Mouse (Mus musculus) intestine, embryonic 14.5 days (tissue): ENCODE measurements at regions not wholly inside any gene's neighbourhood (a gene's known extent, or its start where the extent isn't known, plus 50 kb on each side); places are given as distances from the start of the nearest gene placed in this dataset.

Experiments
- ATAC-seq: fragments of 200-750 bp; cut with Nextera tagmentation; replicated peaks from 2 replicates; pipeline ENCODE4 v1.8.0; 2017; ENCODE audit warnings: low read depth, moderate number of reproducible peaks, moderate TSS enrichment, moderate library complexity; ENCODE audit not compliant: low FRiP score, low TSS enrichment
- DNase-seq: peaks from one replicate; pipeline ENCODE4 v3.0.0-alpha.2; 2018; ENCODE audit warnings: low spot score
- H3K27ac ChIP-seq: fragments of 300-500 bp; sonication (generic); 2 replicates; pipeline ENCODE4 v1.5.1; 2014; ENCODE audit warnings: low read depth, mild to moderate bottlenecking, control low read depth
- H3K27me3 ChIP-seq: fragments of 300-500 bp; sonication (generic); replicated peaks from 2 replicates; pipeline ENCODE4 v1.6.1; 2014; ENCODE audit warnings: low read length, control low read depth; ENCODE audit not compliant: control insufficient read depth, insufficient read depth
- H3K36me3 ChIP-seq: fragments of 300-500 bp; sonication (generic); 2 replicates; pipeline ENCODE4 v1.6.1; 2014; ENCODE audit warnings: low read length, control low read depth; ENCODE audit not compliant: control insufficient read depth, insufficient read depth
- H3K4me1 ChIP-seq: fragments of 300-500 bp; sonication (generic); replicated peaks from 2 replicates; pipeline ENCODE4 v1.6.1; 2014; ENCODE audit warnings: low read length, control low read depth, mixed read lengths; ENCODE audit not compliant: control insufficient read depth, insufficient read depth
- H3K4me2 ChIP-seq: fragments of 300-500 bp; sonication (generic); 2 replicates; pipeline ENCODE4 v1.6.1; 2014; ENCODE audit warnings: low read length
- H3K4me3 ChIP-seq: fragments of 300-500 bp; sonication (generic); 2 replicates; pipeline ENCODE4 v1.5.1; 2014; ENCODE audit warnings: low read depth, low read length, control low read depth, mixed read lengths
- H3K9ac ChIP-seq: fragments of 300-500 bp; sonication (generic); 2 replicates; pipeline ENCODE4 v1.6.1; 2014; ENCODE audit warnings: mild to moderate bottlenecking, low read length
- H3K9me3 ChIP-seq: fragments of 300-500 bp; sonication (generic); 2 replicates; pipeline ENCODE4 v1.6.1; 2016; ENCODE audit warnings: low read length, control low read depth; ENCODE audit not compliant: control insufficient read depth
- WGBS: fragments of 180-500 bp; shearing (Covaris S2); extraction: QIAGEN DNeasy Blood & Tissue Kit; methylation state at CpG from one replicate; pipeline ENCODE4 v1.1.7; 2014; 5-methylcytosine and 5-hydroxymethylcytosine counted together

- H3K36me3 ChIP-seq, result no peaks in the 10 kb centered on the region
- ATAC-seq, result no peak
- 82% methylated on average over 4 of the region's 4 CpGs for WGBS
Observed at GRCm38 (mm10) chr13:28856472-28856871, 97.0 kb downstream of the Sox4 start.

GRCm38 (mm10) chr13:28854247-28854646 lies 99.3 kb downstream of the Sox4 start:
- WGBS, result 74% methylated on average over 9 of the region's 9 CpGs
- DNase-seq (no peak), ATAC-seq (no peak)
- H3K27ac ChIP-seq, result no peak overlapping the region
- no peaks in the 10 kb centered on the region for H3K4me1 ChIP-seq
- no peak overlapping the region for H3K4me3 ChIP-seq
- 0 out of 2 replicates have a peak, but pooled peaks cover 5% of the 10 kb centered on the region for H3K9me3 ChIP-seq
- no peak overlapping the region for H3K4me2 ChIP-seq
- H3K36me3 ChIP-seq, result no peaks in the 10 kb centered on the region
- H3K27me3 ChIP-seq, result no peaks in the 10 kb centered on the region
- H3K9ac ChIP-seq, result no peak overlapping the region

More at GRCm38 (mm10) chr13:28856472-28856871, 97.0 kb downstream of the Sox4 start:
- H3K27me3 ChIP-seq, result no peaks in the 10 kb centered on the region
- no peak overlapping the region for H3K9ac ChIP-seq
- H3K4me3 ChIP-seq, result no peak overlapping the region
- no peak for DNase-seq
- no peak overlapping the region for H3K27ac ChIP-seq
- H3K4me2 ChIP-seq, result no peak overlapping the region
- no peaks in the 10 kb centered on the region for H3K4me1 ChIP-seq
- 0 out of 2 replicates have a peak, but pooled peaks cover 5% of the 10 kb centered on the region for H3K9me3 ChIP-seq

DNA sequence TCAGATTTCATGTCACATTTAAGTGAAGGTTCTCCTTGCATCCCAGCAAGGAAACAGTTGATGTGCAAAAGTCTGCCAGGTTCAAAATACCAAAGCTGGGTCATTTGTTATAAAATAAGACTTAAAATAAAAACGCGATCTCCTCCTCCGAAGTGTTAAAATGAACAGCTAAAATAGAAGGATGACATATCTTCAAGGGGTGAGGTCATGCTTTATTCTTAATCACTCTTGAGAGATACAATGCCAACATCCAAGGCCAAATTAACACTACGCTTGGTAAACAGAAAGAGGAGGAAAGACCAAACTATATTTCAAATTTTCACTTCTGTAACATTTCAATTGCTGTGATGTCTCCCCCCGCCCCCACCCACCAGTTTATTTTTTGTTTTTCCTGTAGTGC lies 105.2 kb downstream of the Sox4 start:
- H3K9me3 ChIP-seq, result 0 out of 2 replicates have a peak, but pooled peaks cover 3% of the 10 kb centered on the region
- DNase-seq, result no peak
- H3K4me2 ChIP-seq, result no peak overlapping the region
- no peak overlapping the region for H3K27ac ChIP-seq
- WGBS, result 85% methylated on average over 5 of the region's 5 CpGs
- H3K36me3 ChIP-seq, result no peaks in the 10 kb centered on the region
- no peak overlapping the region for H3K9ac ChIP-seq
- H3K4me3 ChIP-seq, result no peak overlapping the region
- H3K4me1 ChIP-seq, result peaks cover 4% of the 10 kb centered on the region; the same call in 1 of the 2 replicates
- H3K27me3 ChIP-seq, result no peaks in the 10 kb centered on the region
- no peak for ATAC-seq

DNA sequence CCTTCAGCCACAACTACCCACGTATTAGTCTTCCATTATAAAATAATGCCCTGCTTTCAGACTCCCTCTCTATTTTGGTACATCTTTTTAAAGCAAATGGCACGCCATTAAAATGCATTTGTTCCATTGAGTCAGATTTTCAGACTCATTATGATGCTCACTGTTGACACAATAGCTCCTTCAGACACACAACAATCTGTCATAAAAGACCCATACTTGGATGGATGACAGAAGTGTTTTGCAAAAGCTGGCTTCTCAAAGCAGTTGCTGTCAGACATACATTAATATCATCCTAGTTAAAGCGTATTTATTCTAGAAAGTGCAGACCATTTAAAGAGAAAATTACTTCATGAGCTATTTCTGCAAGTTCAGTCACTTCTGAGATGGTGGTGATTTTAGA lies 106.0 kb downstream of the Sox4 start:
- Histone ChIP-seq H3K4me2 (no peak overlapping the region), H3K4me1 (peaks cover 10% of the 10 kb centered on the region; the same call in 1 of the 2 replicates), H3K36me3 (no peaks in the 10 kb centered on the region), H3K9ac (no peak overlapping the region), H3K9me3 (no peaks in the 10 kb centered on the region), H3K27ac (no peak overlapping the region), H3K27me3 (no peaks in the 10 kb centered on the region), H3K4me3 (no peak overlapping the region)
- no peak for ATAC-seq
- 77% methylated on average over 3 of the region's 3 CpGs for WGBS
- DNase-seq, result no peak

GRCm38 (mm10) chr13:28844495-28844894 lies 109.0 kb downstream of the Sox4 start:
- DNase-seq (peak; percentile 40), ATAC-seq (no peak)
- Histone ChIP-seq H3K27me3 (no peaks in the 10 kb centered on the region), H3K36me3 (no peaks in the 10 kb centered on the region), H3K4me2 (no peak overlapping the region), H3K4me3 (no peak overlapping the region), H3K27ac (no peak overlapping the region), H3K4me1 (peaks cover 10% of the 10 kb centered on the region; the same call in 1 of the 2 replicates), H3K9me3 (no peaks in the 10 kb centered on the region), H3K9ac (no peak overlapping the region)
- 88% methylated on average over 3 of the region's 3 CpGs for WGBS

- WGBS, result 66% methylated on average over 3 of the region's 3 CpGs
- ATAC-seq (no peak), DNase-seq (no peak)
- no peak overlapping the region for H3K9ac ChIP-seq
- no peak overlapping the region for H3K4me2 ChIP-seq
- no peak overlapping the region for H3K27ac ChIP-seq
- H3K4me1 ChIP-seq, result peaks cover 7% of the 10 kb centered on the region; the same call in 1 of the 2 replicates
- H3K36me3 ChIP-seq, result no peaks in the 10 kb centered on the region
- H3K27me3 ChIP-seq, result no peaks in the 10 kb centered on the region
- no peak overlapping the region for H3K4me3 ChIP-seq
- no peaks in the 10 kb centered on the region for H3K9me3 ChIP-seq
Observed at GRCm38 (mm10) chr13:28842811-28843210, 110.7 kb downstream of the Sox4 start.

DNA sequence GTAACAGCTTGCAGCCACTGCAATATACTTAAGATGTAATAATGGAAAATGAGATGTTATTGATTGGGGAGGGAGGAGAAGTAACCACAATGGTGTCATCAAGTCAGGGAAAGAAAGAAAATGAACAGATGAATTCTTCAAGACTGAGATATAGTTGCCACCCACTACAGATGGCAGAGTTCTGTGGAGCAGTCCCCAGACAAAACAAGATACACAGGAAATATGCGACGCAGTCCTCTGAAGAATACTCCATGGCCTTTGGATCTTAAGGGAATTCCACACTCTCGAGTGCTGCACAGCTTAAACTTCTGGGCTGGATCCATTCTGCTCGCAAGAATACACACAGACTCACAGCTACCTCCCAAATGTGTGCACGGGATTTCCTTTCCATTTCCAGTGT lies 113.4 kb downstream of the Sox4 start:
- no peaks in the 10 kb centered on the region for H3K9me3 ChIP-seq
- H3K4me1 ChIP-seq, result peaks cover 7% of the 10 kb centered on the region; the same call in 1 of the 2 replicates
- 76% methylated on average over 5 of the region's 5 CpGs for WGBS
- H3K27ac ChIP-seq, result no peak overlapping the region
- ATAC-seq, result no peak
- H3K36me3 ChIP-seq, result no peaks in the 10 kb centered on the region
- H3K4me3 ChIP-seq, result no peak overlapping the region
- H3K27me3 ChIP-seq, result no peaks in the 10 kb centered on the region
- DNase-seq, result no peak
- H3K9ac ChIP-seq, result no peak overlapping the region
- no peak overlapping the region for H3K4me2 ChIP-seq

GRCm38 (mm10) chr13:28839084-28839483 lies 114.4 kb downstream of the Sox4 start:
- 25% methylated on average over 6 of the region's 6 CpGs for WGBS
- H3K27ac ChIP-seq, result no peak overlapping the region
- no peak overlapping the region for H3K4me2 ChIP-seq
- no peaks in the 10 kb centered on the region for H3K9me3 ChIP-seq
- ATAC-seq, result no peak
- H3K4me1 ChIP-seq, result peaks cover 7% of the 10 kb centered on the region; the same call in 1 of the 2 replicates
- H3K4me3 ChIP-seq, result no peak overlapping the region
- H3K36me3 ChIP-seq, result no peaks in the 10 kb centered on the region
- DNase-seq, result no peak
- H3K27me3 ChIP-seq, result no peaks in the 10 kb centered on the region
- H3K9ac ChIP-seq, result no peak overlapping the region

DNA sequence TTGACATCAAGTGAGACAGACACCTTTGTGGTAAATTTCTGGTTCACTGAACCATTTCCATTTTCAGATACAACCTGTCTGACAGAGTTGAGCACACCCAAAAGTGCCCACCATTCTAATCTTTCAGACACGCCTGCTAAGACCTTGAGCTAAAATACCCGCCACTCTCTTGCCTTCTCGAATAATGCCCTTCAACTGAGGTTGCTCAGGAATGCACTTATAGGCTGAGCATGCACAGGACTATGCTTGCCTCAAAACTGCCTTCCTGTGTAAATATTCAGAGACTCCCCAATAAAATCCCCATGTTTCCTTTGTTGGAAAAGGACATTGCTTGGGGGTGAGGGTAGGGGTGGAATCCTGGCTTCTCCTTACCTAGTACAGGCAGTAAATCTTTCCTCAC lies 115.3 kb downstream of the Sox4 start:
- no peak overlapping the region for H3K4me3 ChIP-seq
- DNase-seq (no peak), ATAC-seq (no peak)
- H3K4me1 ChIP-seq, result peaks cover 11% of the 10 kb centered on the region
- 51% methylated on average over 3 of the region's 3 CpGs for WGBS
- no peak overlapping the region for H3K4me2 ChIP-seq
- no peak overlapping the region for H3K27ac ChIP-seq
- no peaks in the 10 kb centered on the region for H3K27me3 ChIP-seq
- H3K36me3 ChIP-seq, result no peaks in the 10 kb centered on the region
- no peak overlapping the region for H3K9ac ChIP-seq
- no peaks in the 10 kb centered on the region for H3K9me3 ChIP-seq
